Mouse (Mus musculus) E14TG2a.4 (cell line): Measurements from ENCODE around the gene Lrrc58.

ENCODE experiments used
- CTCF ChIP-seq: conservative IDR thresholded peaks from 2 replicates; pipeline ENCODE4 v1.5.1; 2014; ENCODE audit warnings: low read length
- NANOG ChIP-seq: IDR thresholded peaks from 2 replicates; pipeline ENCODE4 v1.6.1; 2014; ENCODE audit warnings: borderline replicate concordance, low read length, mixed read lengths
- POU5F1 ChIP-seq: IDR thresholded peaks from 2 replicates; pipeline ENCODE4 v1.6.1; 2014; ENCODE audit warnings: low read length, borderline replicate concordance

GRCm38 (mm10) chr16:37893942-37894341 lies 25.8 kb downstream of the Lrrc58 start:
- TF ChIP-seq CTCF (no peak), POU5F1 (no peak), NANOG (no peak)
